Mouse (Mus musculus) hindbrain, postnatal 0 days (tissue): ENCODE measurements around the gene Hk2. TPM values are rescaled to one million over a fixed set of nuclear protein-coding genes. Genes with fewer than 3 reads are reported as not detected.

Experiments used
- ATAC-seq: fragments of 200-750 bp; cut with Nextera tagmentation; 2 replicates; pipeline ENCODE4 v1.8.0; 2017; ENCODE audit warnings: mild to moderate bottlenecking, moderate TSS enrichment, moderate library complexity
- DNase-seq: peaks from one replicate; pipeline ENCODE4 v3.0.0-alpha.2; 2015; ENCODE audit warnings: low spot score
- H3K27ac ChIP-seq: fragments of 300-500 bp; sonication (generic); 2 replicates; pipeline ENCODE4 v1.5.1; 2014; ENCODE audit warnings: mild to moderate bottlenecking
- H3K27me3 ChIP-seq: fragments of 300-500 bp; sonication (generic); 2 replicates; pipeline ENCODE4 v1.6.1; 2014; ENCODE audit warnings: low read length, mixed read lengths; ENCODE audit not compliant: insufficient read depth
- H3K36me3 ChIP-seq: fragments of 300-500 bp; sonication (generic); 2 replicates; pipeline ENCODE4 v1.6.1; 2014; ENCODE audit warnings: low read length, mixed read lengths; ENCODE audit not compliant: insufficient read depth
- H3K4me1 ChIP-seq: fragments of 300-500 bp; sonication (generic); 2 replicates; pipeline ENCODE4 v1.6.1; 2014; ENCODE audit warnings: antibody characterized with exemption, low read length, mixed read lengths; ENCODE audit not compliant: insufficient read depth
- H3K4me2 ChIP-seq: fragments of 300-500 bp; sonication (generic); 2 replicates; pipeline ENCODE4 v1.6.1; 2014; ENCODE audit warnings: low read depth, mild to moderate bottlenecking, low read length, moderate library complexity, mixed read lengths
- H3K4me3 ChIP-seq: fragments of 300-500 bp; sonication (generic); 2 replicates; pipeline ENCODE4 v1.5.1; 2014; ENCODE audit warnings: low read length
- H3K9ac ChIP-seq: fragments of 300-500 bp; sonication (generic); replicated peaks from 2 replicates; pipeline ENCODE4 v1.6.1; 2014; ENCODE audit warnings: mild to moderate bottlenecking, low read length, moderate library complexity, mixed read lengths
- H3K9me3 ChIP-seq: fragments of 300-500 bp; sonication (generic); 2 replicates; pipeline ENCODE4 v1.6.1; 2016; ENCODE audit warnings: low read length, mixed read lengths
- CTCF ChIP-seq: IDR thresholded peaks from 2 replicates; pipeline ENCODE4 v1.5.1; 2016; ENCODE audit warnings: antibody characterized with exemption, control low read depth, low read depth
- WGBS: fragments of 180-500 bp; shearing (Covaris S2); extraction: QIAGEN DNeasy Blood & Tissue Kit; methylation state at CpG from one replicate; pipeline ENCODE4 v1.1.7; 2014; 5-methylcytosine and 5-hydroxymethylcytosine counted together
- polyA plus RNA-seq: library from polyadenylated mRNA; unstranded; fragments of >200 nt; fragmentation: Nextera tagmentation; extraction: Ambion mirVana; gene quantifications from 2 replicates; pipeline ENCODE4 v1.2.1, GENCODE M21; 2015
- total RNA-seq: library from RNA; depleted of rRNA; stranded (reverse); fragments of >200 nt; gene quantifications from 2 replicates; pipeline ENCODE4 v1.2.3, GENCODE M21; 2014

Gene Hk2
- total and polyA plus RNA-seq, 2 experiments from 2014 or later, result 3.6 to 6.0 TPM

GRCm38 (mm10) chr6:82762728-82763127 lies 11.5 kb downstream of the Hk2 start:
- no peak overlapping the region for H3K4me2 ChIP-seq
- H3K4me3 ChIP-seq, result no peak overlapping the region
- no peak overlapping the region for H3K27ac ChIP-seq
- H3K9me3 ChIP-seq, result no peaks in the 10 kb centered on the region
- ATAC-seq, result no peak
- DNase-seq, result peak; percentile 15
- TF ChIP-seq CTCF, result no peak
- H3K36me3 ChIP-seq, result no peaks in the 10 kb centered on the region
- no peaks in the 10 kb centered on the region for H3K4me1 ChIP-seq
- H3K27me3 ChIP-seq, result no peaks in the 10 kb centered on the region
- H3K9ac ChIP-seq, result no peak overlapping the region
- 68% methylated on average over 2 of the region's 2 CpGs for WGBS

GRCm38 (mm10) chr6:82760749-82761357 lies 13.4 kb downstream of the Hk2 start:
- Histone ChIP-seq H3K36me3 (no peaks in the 10 kb centered on the region), H3K4me1 (no peaks in the 10 kb centered on the region), H3K9me3 (no peaks in the 10 kb centered on the region), H3K4me3 (no peak overlapping the region), H3K27me3 (no peaks in the 10 kb centered on the region), H3K27ac (no peak overlapping the region), H3K4me2 (no peak overlapping the region), H3K9ac (no peak overlapping the region)
- no peak for ATAC-seq
- no peak for DNase-seq
- 94% methylated on average over 3 of the region's 3 CpGs for WGBS
- no peak for TF ChIP-seq CTCF

- Histone ChIP-seq H3K9me3 (no peaks in the 10 kb centered on the region), H3K27me3 (no peaks in the 10 kb centered on the region), H3K9ac (no peak overlapping the region), H3K4me3 (no peak overlapping the region), H3K36me3 (no peaks in the 10 kb centered on the region), H3K27ac (no peak overlapping the region), H3K4me1 (no peaks in the 10 kb centered on the region), H3K4me2 (no peak overlapping the region)
- ATAC-seq (no peak), DNase-seq (no peak)
- no peak for TF ChIP-seq CTCF
- 93% methylated on average over 5 of the region's 5 CpGs for WGBS
These were observed 15.0 kb downstream of the Hk2 start for GRCm38 (mm10) chr6:82759241-82759640.

- H3K4me1 ChIP-seq, result no peaks in the 10 kb centered on the region
- no peaks in the 10 kb centered on the region for H3K9me3 ChIP-seq
- DNase-seq (no peak), ATAC-seq (no peak)
- WGBS, result 83% methylated on average over 9 of the region's 9 CpGs
- H3K4me2 ChIP-seq, result no peak overlapping the region
- H3K9ac ChIP-seq, result no peak overlapping the region
- no peak overlapping the region for H3K4me3 ChIP-seq
- H3K36me3 ChIP-seq, result no peaks in the 10 kb centered on the region
- no peak for TF ChIP-seq CTCF
- H3K27me3 ChIP-seq, result no peaks in the 10 kb centered on the region
- no peak overlapping the region for H3K27ac ChIP-seq
These were observed 17.4 kb downstream of the Hk2 start for GRCm38 (mm10) chr6:82756799-82757210.

- no peak for DNase-seq
- TF ChIP-seq CTCF, result no peak
- WGBS, result 90% methylated on average over 7 of the region's 7 CpGs
These were observed 18.0 kb downstream of the Hk2 start for GRCm38 (mm10) chr6:82756216-82756615.

GRCm38 (mm10) chr6:82755338-82755737 lies 18.9 kb downstream of the Hk2 start:
- DNase-seq (no peak), ATAC-seq (no peak)
- H3K4me1 ChIP-seq, result no peaks in the 10 kb centered on the region
- no peak overlapping the region for H3K4me3 ChIP-seq
- 45% methylated on average over 2 of the region's 2 CpGs for WGBS
- no peak overlapping the region for H3K27ac ChIP-seq
- H3K9me3 ChIP-seq, result no peaks in the 10 kb centered on the region
- TF ChIP-seq CTCF, result peak; percentile 36
- no peaks in the 10 kb centered on the region for H3K36me3 ChIP-seq
- no peak overlapping the region for H3K4me2 ChIP-seq
- no peak overlapping the region for H3K9ac ChIP-seq
- H3K27me3 ChIP-seq, result no peaks in the 10 kb centered on the region

More at GRCm38 (mm10) chr6:82756216-82756615, 18.0 kb downstream of the Hk2 start:
- no peak overlapping the region for H3K4me3 ChIP-seq
- H3K4me2 ChIP-seq, result no peak overlapping the region
- H3K27me3 ChIP-seq, result no peaks in the 10 kb centered on the region
- no peak for ATAC-seq
- H3K9ac ChIP-seq, result no peak overlapping the region
- no peaks in the 10 kb centered on the region for H3K4me1 ChIP-seq
- H3K36me3 ChIP-seq, result no peaks in the 10 kb centered on the region
- H3K9me3 ChIP-seq, result no peaks in the 10 kb centered on the region
- no peak overlapping the region for H3K27ac ChIP-seq

GRCm38 (mm10) chr6:82754769-82755168 lies 19.5 kb downstream of the Hk2 start:
- Histone ChIP-seq H3K9me3 (no peaks in the 10 kb centered on the region), H3K4me3 (no peak overlapping the region), H3K27me3 (no peaks in the 10 kb centered on the region), H3K27ac (no peak overlapping the region), H3K9ac (no peak overlapping the region), H3K4me1 (no peaks in the 10 kb centered on the region), H3K4me2 (no peak overlapping the region), H3K36me3 (no peaks in the 10 kb centered on the region)
- TF ChIP-seq CTCF, result no peak
- no peak for DNase-seq
- 95% methylated on average over 6 of the region's 6 CpGs for WGBS
- no peak for ATAC-seq
